Mouse (Mus musculus) CH12.LX (cell line): ENCODE measurements at regions not wholly inside any gene's neighbourhood (a gene's known extent, or its start where the extent isn't known, plus 50 kb on each side); places are given as distances from the start of the nearest gene placed in this dataset.

ENCODE experiments used
- CTCF ChIP-seq, 2 experiments: IDR thresholded peaks in 1 of 2; conservative IDR thresholded peaks in 1 of 2; 2 replicates each; pipeline ENCODE4 v1.5.1; 2011 to 2012; ENCODE audit warnings: low read depth in 2 of 2, low read length in 2 of 2, improper control_type of control experiment in 1 of 2, inconsistent platforms in 1 of 2, mild to moderate bottlenecking in 1 of 2, moderate library complexity in 1 of 2
- ZKSCAN1 ChIP-seq: IDR thresholded peaks from 2 replicates; pipeline ENCODE4 v1.6.1; 2012; ENCODE audit warnings: low read depth, inconsistent platforms, low read length, improper control_type of control experiment, borderline replicate concordance

DNA sequence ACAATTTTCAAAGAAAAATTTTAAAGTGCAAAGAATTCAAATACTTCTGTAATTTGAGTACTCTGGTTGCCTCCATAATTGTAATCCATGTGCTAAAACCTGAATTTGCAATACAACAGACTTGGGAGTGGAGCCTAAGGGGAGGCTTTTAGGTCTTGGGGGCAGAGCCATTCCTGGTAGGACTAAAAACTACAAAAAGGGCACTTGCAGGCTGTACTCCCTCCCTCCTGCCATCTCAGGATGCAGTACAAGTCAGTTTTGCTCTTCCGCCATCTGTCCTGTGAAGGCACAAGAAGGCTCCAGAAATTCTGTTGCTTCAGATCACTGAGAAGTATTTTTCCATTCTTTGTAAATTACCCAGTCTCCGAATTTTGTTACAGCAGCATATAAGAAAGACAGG, 467.4 kb upstream of the Nox3 start:
- TF ChIP-seq ZKSCAN1, result no peak
- no peak for TF ChIP-seq CTCF (conservative IDR thresholded peaks at IDR 0.05 in 1 of 2, IDR thresholded peaks at IDR 0.05 in 1 of 2; ENCODE audit: low read depth in 2 of 2, low read length in 2 of 2)
